Mouse (Mus musculus): ENCODE results near the gene Zfp92.
A peak's percentile ranks its signal among the peaks of the same experiment; 100 is the strongest.
"Not testable (repeated sequence)": the region's sequence is repeated elsewhere in the genome, so short reads cannot be mapped to it uniquely, and the experiment has no call there.

Gene Zfp92

GRCm38 (mm10) chrX:73410880-73411517 is at the start of gene Zfp92:
Gene Zfp92 (plus strand): TSS chrX:73411096.
- no peak for DNase-seq

- no peak for DNase-seq
These were observed 47.6 kb upstream of the Zfp92 start for GRCm38 (mm10) chrX:73363291-73363690.

- no peak for DNase-seq
These were observed 26.5 kb upstream of the Zfp92 start for GRCm38 (mm10) chrX:73384419-73384818.

- DNase-seq: no peak
These were observed 26.0 kb upstream of the Zfp92 start for GRCm38 (mm10) chrX:73384924-73385323.

GRCm38 (mm10) chrX:73391481-73391880 is 19.4 kb upstream of the Zfp92 start:
- no peak for DNase-seq

- DNase-seq: no peak
These were observed 14.4 kb upstream of the Zfp92 start for GRCm38 (mm10) chrX:73396446-73396845.

- not testable (repeated sequence) for DNase-seq
These were observed 12.3 kb upstream of the Zfp92 start, which contains the start of gene Gm18336 for GRCm38 (mm10) chrX:73398636-73399035. Gene Gm18336 (minus strand): TSS chrX:73398736.

- DNase-seq: no peak
These were observed 9.9 kb upstream of the Zfp92 start for GRCm38 (mm10) chrX:73400951-73401350.

GRCm38 (mm10) chrX:73401616-73402015 is 9.3 kb upstream of the Zfp92 start:
- no peak for DNase-seq

- no peak for DNase-seq
These were observed 1.9 kb downstream of the Zfp92 start for GRCm38 (mm10) chrX:73412767-73413166.

GRCm38 (mm10) chrX:73430036-73430435 is 19.1 kb downstream of the Zfp92 start:
- DNase-seq: no peak

- peak in 1 of 2 experiments; percentile 23 for DNase-seq
These were observed 22.0 kb downstream of the Zfp92 start for GRCm38 (mm10) chrX:73432850-73433249.

- DNase-seq: peak in 1 of 2 experiments; percentile 23
These were observed 24.4 kb downstream of the Zfp92 start, which contains the start of gene Trex2 for GRCm38 (mm10) chrX:73435252-73435651. Gene Trex2 (minus strand): TSS chrX:73435344.

- no peak for DNase-seq
These were observed 30.5 kb downstream of the Zfp92 start for GRCm38 (mm10) chrX:73441428-73441827.

- DNase-seq: peak; percentile 36 to 59
These were observed 41.1 kb downstream of the Zfp92 start for GRCm38 (mm10) chrX:73451949-73452348.

- peak; percentile 93 to 97 for DNase-seq
These were observed 48.0 kb downstream of the Zfp92 start, which contains the start of gene Haus7 for GRCm38 (mm10) chrX:73458877-73459392. Gene Haus7 (minus strand): TSS chrX:73459044.

GRCm38 (mm10) chrX:73460792-73461191 is 49.9 kb downstream of the Zfp92 start:
- DNase-seq: no peak

- peak; percentile 62 to 82 for DNase-seq
These were observed 54.7 kb downstream of the Zfp92 start for GRCm38 (mm10) chrX:73465483-73466186.

- DNase-seq: peak; percentile 35 to 67
These were observed 56.7 kb downstream of the Zfp92 start for GRCm38 (mm10) chrX:73467446-73468241.

GRCm38 (mm10) chrX:73468330-73468729 is 57.4 kb downstream of the Zfp92 start:
- DNase-seq: no peak

- DNase-seq: peak in 1 of 2 experiments; percentile 29
These were observed 57.9 kb downstream of the Zfp92 start for GRCm38 (mm10) chrX:73468752-73469151.

- DNase-seq: no peak
These were observed 60.9 kb downstream of the Zfp92 start for GRCm38 (mm10) chrX:73471764-73472163.

All from lung, postnatal 4 days (tissue).